Mouse (Mus musculus): Measurements from ENCODE around the gene Kdm4b. TPM values are rescaled to one million over a fixed set of nuclear protein-coding genes. Genes with fewer than 3 reads are reported as not detected.

Kdm4b gene
- 77.4 TPM for total RNA-seq (2023)

DNA sequence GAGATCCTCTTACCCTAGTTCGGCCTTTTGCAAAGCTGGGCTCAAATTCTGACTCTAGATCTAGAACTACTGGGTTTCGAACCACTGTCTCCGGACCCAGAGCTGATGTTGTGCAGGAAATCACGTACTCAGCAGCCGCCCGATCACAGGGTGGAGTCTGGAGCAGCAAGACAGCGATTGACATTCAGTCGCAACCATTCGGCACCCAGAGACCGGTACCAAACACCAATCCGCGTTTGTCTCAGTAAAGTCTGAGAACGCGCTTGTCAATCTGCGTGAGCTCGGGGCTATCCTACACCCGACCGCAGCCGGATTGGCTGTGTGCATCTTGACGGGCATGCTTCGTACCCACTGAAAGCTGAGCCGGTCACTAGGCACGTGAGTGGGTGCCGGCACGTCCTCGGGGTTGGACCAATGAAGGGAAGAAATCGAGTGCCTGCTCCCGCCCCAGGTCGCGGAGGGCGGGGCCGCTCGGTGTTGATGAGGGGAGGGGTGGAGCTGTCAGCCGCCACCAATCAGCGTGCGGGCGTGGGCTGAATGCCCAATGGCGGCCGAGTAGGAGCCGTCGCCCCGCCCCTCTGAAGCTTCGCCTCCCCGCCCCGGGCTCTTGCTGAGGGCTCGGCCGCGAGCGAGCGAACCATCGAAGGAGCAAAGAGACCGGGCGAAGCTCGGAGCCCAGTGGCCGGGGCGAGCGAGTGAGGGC, at the start of gene Kdm4b:
Gene Kdm4b, plus strand, starts transcription at position 613 of the 703 bp plus-strand sequence.

GRCm38 (mm10) chr17:56276643-56277566, 49.0 kb upstream of the Kdm4b start, which contains the start of gene Ticam1:
Ticam1 (minus strand) TSS chr17:56276786.

DNA sequence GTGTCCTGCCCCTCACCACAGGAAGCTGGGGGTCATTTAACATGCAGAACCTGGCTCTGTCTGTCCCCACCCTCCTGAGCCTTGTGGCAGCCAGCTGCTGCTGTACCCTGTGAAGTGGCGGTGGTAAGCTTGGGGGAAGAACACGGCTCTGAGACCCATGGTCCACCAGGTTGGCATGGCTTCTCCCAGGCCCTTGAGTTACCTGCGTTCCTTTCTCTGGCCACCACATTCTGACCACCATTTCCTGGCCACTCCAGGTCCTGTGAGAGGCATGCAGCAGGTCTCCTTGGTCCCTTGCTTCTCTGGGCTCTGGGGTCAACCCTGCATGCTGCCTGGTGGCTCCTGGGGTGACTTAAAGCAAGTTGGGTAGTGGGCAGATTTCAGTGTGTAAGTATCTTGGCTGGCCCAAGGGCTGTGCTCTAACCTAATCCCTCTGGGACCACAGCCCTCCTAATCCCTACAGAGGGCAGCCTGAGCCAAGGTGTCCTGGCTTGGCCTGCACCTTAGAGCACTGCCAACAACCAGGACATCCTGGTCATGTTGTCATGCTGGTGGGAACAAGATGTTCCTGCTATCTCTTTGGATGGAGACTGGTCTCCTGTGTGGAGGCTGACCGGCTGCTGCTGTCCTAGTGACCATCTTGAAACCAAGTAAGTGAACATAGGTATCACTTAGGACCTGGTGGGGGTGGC, 33.2 kb upstream of the Kdm4b start, which contains the start of gene Plin3:
Gene Plin3, minus strand, starts transcription at position 343 of the 692 bp plus-strand sequence.

GRCm38 (mm10) chr17:56300186-56300585, 25.7 kb upstream of the Kdm4b start, which contains the start of gene Arrdc5:
Arrdc5 (minus strand) TSS chr17:56300286.

DNA sequence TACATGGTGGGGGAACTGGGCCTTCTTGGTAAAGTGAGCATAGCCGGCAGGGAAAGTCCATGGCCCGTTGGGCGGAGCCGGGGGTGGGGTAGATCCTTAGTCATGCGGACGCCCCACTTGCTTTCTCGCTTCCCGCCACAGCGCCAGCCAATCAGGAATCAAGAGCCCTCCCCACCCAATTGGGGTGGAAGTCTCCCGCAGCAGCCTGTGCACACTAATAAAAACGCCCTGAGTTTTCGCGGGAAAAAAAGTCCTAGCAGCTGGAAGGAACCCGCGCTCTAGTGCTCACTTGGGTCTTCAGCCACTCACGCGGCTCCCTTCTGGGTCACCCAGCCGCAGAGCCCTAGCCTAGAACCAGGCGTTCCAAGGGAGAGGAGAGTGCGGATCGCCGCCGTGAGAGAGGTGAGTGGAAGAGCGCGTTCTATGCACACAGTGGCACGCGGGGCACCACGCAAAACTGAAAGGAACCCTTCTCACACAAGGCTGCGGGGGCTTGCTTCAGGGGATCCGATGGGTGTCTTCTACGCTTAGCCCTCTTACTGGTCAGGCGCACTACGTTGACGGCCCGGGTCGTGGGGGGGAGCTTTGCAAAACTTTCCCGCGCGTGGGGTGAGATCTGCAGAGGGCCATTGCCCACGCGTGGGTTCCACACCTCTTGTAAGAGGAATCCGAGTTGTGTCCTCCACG, 22.6 kb upstream of the Kdm4b start, which contains the start of gene Uhrf1:
Gene Uhrf1, plus strand, starts transcription at position 162 of the 687 bp plus-strand sequence.

Other genes with a start within 250 kb of the Kdm4b start
- 124 TPM for gene Hdgfl2, start 246.4 kb upstream of the Kdm4b start, total RNA-seq (2023)
- gene Plin4, start 216.3 kb upstream of the Kdm4b start, total RNA-seq (2023), result not detected
- gene Plin5, start 208.5 kb upstream of the Kdm4b start, total RNA-seq (2023), result not detected
- gene Lrg1, start 204.1 kb upstream of the Kdm4b start, total RNA-seq (2023), result not detected
- 0.24 TPM for gene Sema6b, start 185.7 kb upstream of the Kdm4b start, total RNA-seq (2023)
- gene Tnfaip8l1, start 163.6 kb upstream of the Kdm4b start, total RNA-seq (2023), result 17.3 TPM
- gene Mydgf, start 142.1 kb upstream of the Kdm4b start, total RNA-seq (2023), result 50.6 TPM
- gene Dpp9, start 107.2 kb upstream of the Kdm4b start, total RNA-seq (2023), result 48.0 TPM
- 22.6 TPM for gene Fem1a, start 69.3 kb upstream of the Kdm4b start, total RNA-seq (2023)
- 10.6 TPM for gene Ticam1, start 49.3 kb upstream of the Kdm4b start, total RNA-seq (2023)
- gene Plin3, start 33.2 kb upstream of the Kdm4b start, total RNA-seq (2023), result 10.9 TPM
- gene Arrdc5, start 25.8 kb upstream of the Kdm4b start, total RNA-seq (2023), result not detected
- 3.9 TPM for gene Uhrf1, start 22.7 kb upstream of the Kdm4b start, total RNA-seq (2023)
- 11.4 TPM for gene Ptprs, start 150.4 kb downstream of the Kdm4b start, total RNA-seq (2023)
- gene Znrf4, start 186.4 kb downstream of the Kdm4b start, total RNA-seq (2023), result not detected
- 12.2 TPM for gene Gm20219, start 228.3 kb downstream of the Kdm4b start, total RNA-seq (2023)